Comparison of ENCODE assay signal across 27 mouse cellular contexts in genomic region chr14:102656235-102656634, GRCm38 (mm10).
DNase-seq lines count a peak whose midpoint lies in the region; ATAC-seq lines count a peak whose summit lies in the region.
"Had no signal": no experiment of that assay in that cellular context is flagged by ENCODE, and none has a peak within 500 bp of the region (broad histone marks: within the 10 kb centered on the region; RNA-seq: fewer than 3 reads in every experiment).

No protein-coding gene starts in this region.

- no peaks in the 10 kb centered on the region for H3K27me3 ChIP-seq in kidney, embryonic 14.5 days (ENCODE audit: control insufficient read depth, insufficient read depth, low read length)
- no peaks in the 10 kb centered on the region for H3K27me3 ChIP-seq in hindbrain, embryonic 14.5 days (ENCODE audit: control insufficient read depth, insufficient read depth, low read length)
- H3K27me3 ChIP-seq: CH12.LX; embryonic facial prominence, embryonic 13.5 days; embryonic facial prominence, embryonic 15.5 days; forebrain, embryonic 12.5 days had no signal

- 0 out of 2 replicates have a peak, but pooled peaks have one; percentile 42 for ATAC-seq in common myeloid progenitor, adult 5-6 weeks (replicated peaks; ENCODE audit: low read depth, poor library complexity, severe bottlenecking)
- peak; percentile 28 for ATAC-seq in megakaryocyte, adult 5-6 weeks (ENCODE audit: poor library complexity, severe bottlenecking)
- no peak for ATAC-seq in kidney, embryonic 14.5 days (ENCODE audit: low FRiP score, low TSS enrichment)
- ATAC-seq in hindbrain, embryonic 14.5 days (ENCODE audit: low FRiP score) = no peak
- ATAC-seq: activated CD4-positive, CD25-positive, alpha-beta regulatory T cell, adult 4 months; CD4-positive, CD25-positive, alpha-beta regulatory T cell, adult 4 months; forebrain, embryonic 14.5 days; forebrain, embryonic 16.5 days; Patski had no signal

- no peak overlapping the region for H3K4me3 ChIP-seq in kidney, embryonic 14.5 days (ENCODE audit: low read length)
- no peak overlapping the region for H3K4me3 ChIP-seq in hindbrain, embryonic 14.5 days (replicated peaks; ENCODE audit: low read length)
- H3K4me3 ChIP-seq: embryonic facial prominence, embryonic 13.5 days; embryonic facial prominence, embryonic 15.5 days; erythroblast, embryonic 14.5 days; forebrain, embryonic 10.5 days; forebrain, embryonic 12.5 days had no signal

- H3K4me1 ChIP-seq in kidney, embryonic 14.5 days (ENCODE audit: control insufficient read depth, insufficient read depth, low read length) = no peaks in the 10 kb centered on the region
- H3K4me1 ChIP-seq in hindbrain, embryonic 14.5 days (replicated peaks; ENCODE audit: control insufficient read depth, insufficient read depth, low read length) = no peaks in the 10 kb centered on the region
- H3K4me1 ChIP-seq: embryonic facial prominence, embryonic 13.5 days; embryonic facial prominence, embryonic 15.5 days; forebrain, embryonic 10.5 days; forebrain, embryonic 12.5 days had no signal

- 83% methylated on average over 1 of the region's 1 CpGs for WGBS in kidney, embryonic 14.5 days
- WGBS in hindbrain, embryonic 14.5 days = 89% methylated on average over 1 of the region's 1 CpGs

- DNase-seq in ovary, adult 18-20 months (ENCODE audit: low spot score) = no peak
- DNase-seq in hindbrain, embryonic 14.5 days (ENCODE audit: low spot score) = no peak
- DNase-seq: adrenal gland, adult 8-10 months; adrenal gland, postnatal 14 days; adrenal gland, postnatal 36 days; B cell, adult 2 months; cerebellum, adult 11-12 months; cerebellum, adult 2 months; cerebellum, adult 9-10 months; cerebellum, postnatal 10 days; cerebellum, postnatal 25 days; embryo, embryonic 11 days had no signal

- H3K27ac ChIP-seq in kidney, embryonic 14.5 days (ENCODE audit: low read depth, low read length) = no peak overlapping the region
- H3K27ac ChIP-seq in hindbrain, embryonic 14.5 days = no peak overlapping the region
- H3K27ac ChIP-seq: embryonic facial prominence, embryonic 13.5 days; embryonic facial prominence, embryonic 15.5 days; forebrain, embryonic 10.5 days; forebrain, embryonic 12.5 days had no signal

- no peaks in the 10 kb centered on the region for H3K36me3 ChIP-seq in kidney, embryonic 14.5 days (ENCODE audit: control insufficient read depth, insufficient read depth, low read length)
- H3K36me3 ChIP-seq in hindbrain, embryonic 14.5 days (replicated peaks; ENCODE audit: control insufficient read depth, insufficient read depth) = no peaks in the 10 kb centered on the region
- H3K36me3 ChIP-seq: embryonic facial prominence, embryonic 13.5 days; embryonic facial prominence, embryonic 15.5 days; forebrain, embryonic 10.5 days; forebrain, embryonic 12.5 days; G1E had no signal

- no peak overlapping the region for H3K4me2 ChIP-seq in kidney, embryonic 14.5 days (replicated peaks; ENCODE audit: low read depth, low read length)
- no peak overlapping the region for H3K4me2 ChIP-seq in hindbrain, embryonic 14.5 days (replicated peaks)
- H3K4me2 ChIP-seq: embryonic facial prominence, embryonic 13.5 days; embryonic facial prominence, embryonic 15.5 days; forebrain, embryonic 12.5 days had no signal

- H3K9me3 ChIP-seq in kidney, embryonic 14.5 days (ENCODE audit: control insufficient read depth, low read length) = no peaks in the 10 kb centered on the region
- no peaks in the 10 kb centered on the region for H3K9me3 ChIP-seq in hindbrain, embryonic 14.5 days (ENCODE audit: control insufficient read depth, low read length)
- H3K9me3 ChIP-seq: embryonic facial prominence, embryonic 13.5 days; embryonic facial prominence, embryonic 15.5 days; forebrain, embryonic 10.5 days; forebrain, embryonic 12.5 days had no signal

- no peak overlapping the region for H3K9ac ChIP-seq in kidney, embryonic 14.5 days (ENCODE audit: low read depth, low read length)
- no peak overlapping the region for H3K9ac ChIP-seq in hindbrain, embryonic 14.5 days
- H3K9ac ChIP-seq: embryonic facial prominence, embryonic 13.5 days; embryonic facial prominence, embryonic 15.5 days; forebrain, embryonic 12.5 days had no signal

Comparison
In these comparisons a context has a peak if more than half of its experiments do, and no peak if none do; other contexts are left out.
1. ATAC-seq: peak in common myeloid progenitor, adult 5-6 weeks (single experiment) and megakaryocyte, adult 5-6 weeks (single experiment); none in kidney, embryonic 14.5 days (single experiment) and hindbrain, embryonic 14.5 days (single experiment).